Mouse (Mus musculus): ENCODE results near the gene Exosc2.

The Exosc2 gene

DNA sequence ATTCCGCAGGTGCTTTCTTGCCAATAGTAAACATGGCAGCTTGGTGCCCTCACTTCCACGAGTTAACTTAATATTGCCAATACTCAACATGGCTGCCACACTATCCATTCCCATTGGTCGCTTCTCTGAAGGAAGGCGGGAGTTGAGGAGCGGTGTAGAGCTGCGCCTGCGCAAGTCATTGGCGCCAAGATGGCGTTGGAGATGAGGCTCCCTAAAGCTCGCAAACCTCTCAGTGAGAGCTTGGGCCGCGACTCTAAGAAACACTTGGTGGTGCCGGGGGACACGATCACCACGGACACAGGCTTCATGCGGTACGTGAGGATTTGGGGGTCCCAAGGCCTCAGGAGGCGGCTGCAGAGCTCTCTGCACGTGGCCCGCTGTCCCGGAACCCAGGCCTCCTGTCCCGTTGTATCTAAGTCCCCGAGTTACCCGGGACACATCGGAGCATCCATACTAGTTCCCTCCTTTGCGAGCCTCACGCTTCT, at the start of gene Exosc2:
Gene Exosc2, plus strand, starts transcription at position 165 of the 485 bp plus-strand sequence.
- peak; percentile 91 for DNase-seq (ENCODE audit: low spot score)

DNA sequence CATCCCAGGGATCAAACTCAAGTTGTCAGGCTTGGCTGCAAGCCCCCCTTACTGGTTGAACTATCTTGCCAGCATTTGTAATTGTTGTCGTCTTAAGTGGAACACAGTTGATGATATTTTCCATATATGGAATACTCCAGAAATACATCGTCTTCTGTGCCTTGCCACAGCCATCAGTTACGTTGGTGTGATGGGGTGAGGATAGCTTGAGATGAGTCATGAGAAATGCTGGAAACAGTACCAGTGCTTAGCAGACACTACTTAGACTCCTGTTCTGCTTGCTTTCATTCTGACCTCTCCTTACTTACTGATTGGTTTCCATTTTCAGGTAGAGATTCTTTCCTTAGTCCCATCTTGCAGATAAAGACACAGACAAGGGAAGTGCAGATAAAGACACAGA, 37.0 kb upstream of the Exosc2 start:
- no peak for DNase-seq (ENCODE audit: low spot score)

DNA sequence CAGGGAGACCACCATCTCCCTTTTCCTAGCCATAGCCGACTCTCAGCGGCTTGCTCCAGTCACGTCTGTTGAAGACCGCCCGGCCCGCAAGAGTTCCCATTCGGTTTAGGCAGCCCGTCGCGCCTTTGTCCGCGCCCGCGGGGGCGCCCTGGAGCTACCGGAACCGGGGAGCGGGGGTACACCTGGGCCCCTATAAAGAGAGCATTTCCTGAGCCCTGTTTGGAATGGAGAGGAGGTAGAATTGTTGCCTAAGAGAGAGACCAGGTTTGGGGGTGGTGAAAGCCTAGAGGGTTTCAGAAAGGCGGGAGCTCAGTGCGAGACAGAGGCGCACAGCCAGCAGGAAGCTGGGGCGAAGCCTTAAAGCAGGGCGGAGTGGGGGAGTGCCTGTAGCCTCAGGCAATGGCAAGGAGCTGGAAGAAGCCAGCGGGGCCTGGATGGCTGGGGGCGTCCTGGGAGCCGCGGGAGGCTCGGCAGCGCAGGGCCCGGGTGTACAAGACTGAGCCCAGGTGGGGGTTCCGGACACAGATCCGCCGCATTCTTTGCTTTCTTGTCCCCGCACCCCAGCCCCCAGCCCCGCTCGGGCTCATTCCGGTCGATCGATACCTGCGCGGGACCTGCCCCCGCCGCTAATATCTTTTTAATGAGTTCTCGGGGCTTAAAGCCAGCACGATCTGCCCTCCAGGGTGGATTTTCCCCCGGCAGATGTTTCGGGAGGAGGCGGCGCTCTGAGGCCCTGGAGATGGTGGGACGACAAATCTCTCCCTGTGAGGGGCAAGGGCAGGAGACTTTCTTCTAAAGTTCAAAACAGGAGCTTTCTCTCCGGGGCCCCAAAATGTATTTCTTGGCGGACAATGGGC, 35.0 kb upstream of the Exosc2 start:
- DNase-seq (ENCODE audit: low spot score), result no peak

DNA sequence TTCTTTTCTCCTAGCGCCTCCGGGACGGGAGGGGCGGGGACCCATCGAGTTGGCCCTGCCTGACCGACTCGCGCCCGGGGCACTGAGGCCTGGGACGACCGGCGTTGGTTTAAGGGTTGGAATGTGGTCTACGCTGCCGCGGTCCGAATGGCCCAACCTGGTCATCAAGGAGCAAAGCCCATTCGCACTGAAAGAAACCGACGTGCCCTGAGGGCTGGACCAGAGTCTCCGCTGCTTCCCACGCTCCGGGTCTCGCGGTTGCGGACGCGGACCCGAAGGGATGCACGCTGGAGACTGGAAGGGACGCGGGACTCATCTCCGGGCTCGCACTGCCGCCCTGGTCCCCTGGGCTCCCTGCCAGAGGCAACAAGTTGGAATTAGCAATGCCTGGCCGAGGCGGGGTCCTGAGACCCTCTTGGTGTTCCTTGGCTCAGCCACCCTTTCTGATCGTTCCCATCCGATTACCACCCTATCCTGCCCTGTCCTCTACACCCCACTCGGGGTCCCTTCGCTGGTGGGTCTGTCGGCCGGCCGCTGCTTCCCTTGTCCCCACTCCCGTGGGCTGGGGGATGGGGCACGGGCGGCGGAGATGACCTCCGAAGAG, 34.3 kb upstream of the Exosc2 start:
- DNase-seq (ENCODE audit: low spot score), result no peak

DNA sequence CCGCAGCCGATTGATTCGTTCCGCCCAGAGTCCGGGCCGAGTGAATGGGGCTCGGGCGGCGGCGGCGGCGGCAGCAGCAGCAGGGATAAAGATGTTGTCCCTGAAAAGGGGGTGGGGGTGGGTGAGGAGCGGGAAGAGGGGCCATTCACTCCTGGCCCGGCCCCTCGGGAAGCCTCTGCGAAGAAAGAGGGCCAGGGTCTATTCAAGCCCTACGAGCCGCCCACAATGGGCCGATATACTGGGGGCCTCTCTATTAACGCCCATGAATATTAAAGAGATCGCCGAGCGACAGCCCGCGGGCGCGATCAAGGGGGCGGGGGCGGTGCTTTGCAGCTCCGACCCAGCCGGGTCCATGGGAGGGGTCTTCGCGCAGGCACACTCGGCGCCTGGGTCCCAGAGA, 33.8 kb upstream of the Exosc2 start:
- no peak for DNase-seq (ENCODE audit: low spot score)

DNA sequence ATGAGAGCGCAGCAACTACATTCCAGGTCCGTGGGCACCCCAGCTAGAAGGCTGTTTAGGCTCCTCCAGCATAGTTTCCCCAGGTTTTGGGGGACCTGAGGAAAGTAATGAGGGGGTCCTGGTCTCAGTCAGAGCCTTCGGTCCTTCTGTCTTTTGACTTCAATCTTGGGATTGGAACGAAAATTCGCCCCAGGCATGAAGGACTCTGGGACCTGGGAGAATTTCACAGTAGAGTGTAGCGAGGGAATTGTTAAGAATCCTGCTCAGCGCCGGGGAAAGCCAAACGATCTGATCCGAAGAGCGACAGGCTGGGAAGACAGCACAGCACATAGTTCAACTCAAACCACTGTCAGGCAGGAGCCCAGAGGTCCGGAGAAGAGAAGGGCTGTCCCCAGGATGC, 33.2 kb upstream of the Exosc2 start:
- DNase-seq (ENCODE audit: low spot score), result no peak

DNA sequence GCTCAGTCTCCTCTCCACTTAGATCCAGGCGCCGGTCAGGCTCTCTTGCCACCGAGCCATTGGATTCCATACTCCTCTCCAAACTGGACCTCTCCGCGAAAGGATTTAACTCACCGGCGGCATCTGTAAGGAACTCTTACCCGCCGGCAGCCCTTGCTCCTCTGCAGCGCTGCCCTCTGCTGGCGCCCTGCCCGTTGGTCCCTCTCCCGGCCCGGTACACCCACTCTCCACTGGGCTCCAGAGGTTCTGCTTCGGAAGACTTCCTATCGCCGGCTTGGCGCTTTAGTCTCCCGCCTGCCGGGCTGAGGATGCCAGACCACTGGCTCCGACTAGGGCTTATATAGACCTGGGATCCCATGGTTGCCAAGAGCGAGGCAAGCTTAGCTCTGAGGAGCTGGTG, 32.7 kb upstream of the Exosc2 start:
- peak; percentile 56 for DNase-seq (ENCODE audit: low spot score)

DNA sequence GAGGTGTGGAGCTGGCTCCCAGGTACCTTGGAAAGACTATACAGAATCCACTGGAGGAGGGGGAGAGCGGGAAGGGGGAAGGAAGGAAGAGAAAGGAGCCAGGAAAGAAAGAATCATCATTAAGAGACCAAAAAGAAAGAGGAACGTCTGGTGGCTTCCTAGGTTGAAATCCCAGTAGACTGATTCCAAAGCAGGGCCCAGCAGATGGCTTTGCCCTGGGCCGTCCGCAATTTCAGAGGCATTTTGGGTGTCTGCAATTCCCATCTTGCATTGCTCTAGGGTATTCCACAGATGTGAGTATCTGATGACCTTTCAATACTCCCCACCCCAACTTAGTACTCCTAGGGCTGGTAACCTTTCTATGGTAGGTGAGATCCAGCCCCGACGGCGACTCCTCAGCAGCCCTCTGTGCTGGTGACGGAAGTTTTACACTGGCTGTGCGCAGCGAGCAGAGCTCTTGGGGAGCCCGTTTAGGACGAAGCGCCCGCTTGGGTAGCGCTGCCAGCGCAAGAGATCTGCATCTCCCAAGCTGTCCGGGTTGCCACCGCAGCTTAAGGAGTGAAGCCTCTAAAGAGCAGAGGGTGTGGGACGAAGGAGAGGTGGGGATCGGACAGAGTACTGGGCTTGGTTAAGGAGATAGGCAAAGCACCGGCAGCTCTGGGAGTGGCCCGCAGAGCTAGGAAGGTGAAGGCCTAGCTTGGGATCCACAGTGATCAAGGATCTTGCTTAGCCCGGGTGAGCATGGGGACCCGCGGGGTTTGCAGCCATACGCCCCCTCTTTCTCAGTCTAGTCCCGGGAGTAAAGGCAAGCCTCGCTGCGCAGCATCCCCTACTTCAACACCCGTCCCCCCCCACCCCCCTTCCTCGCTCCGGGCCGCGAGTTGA, 31.7 kb upstream of the Exosc2 start:
- no peak for DNase-seq (ENCODE audit: low spot score)

DNA sequence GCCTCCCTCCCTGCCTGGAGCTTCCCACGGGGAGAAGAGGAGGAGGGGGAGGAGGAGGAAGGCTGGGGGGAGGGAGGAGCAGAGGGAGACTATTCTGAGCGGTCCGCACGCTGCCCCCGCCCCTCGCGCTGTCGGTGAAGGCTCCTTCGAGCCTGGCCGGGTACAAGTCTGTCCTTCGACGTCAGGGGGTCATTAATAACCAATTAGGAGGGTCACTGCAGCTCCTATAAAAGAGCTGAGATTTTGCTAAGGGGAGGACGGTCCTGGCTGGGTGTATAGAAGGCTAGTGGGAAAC, 31.1 kb upstream of the Exosc2 start:
- DNase-seq (ENCODE audit: low spot score), result no peak

DNA sequence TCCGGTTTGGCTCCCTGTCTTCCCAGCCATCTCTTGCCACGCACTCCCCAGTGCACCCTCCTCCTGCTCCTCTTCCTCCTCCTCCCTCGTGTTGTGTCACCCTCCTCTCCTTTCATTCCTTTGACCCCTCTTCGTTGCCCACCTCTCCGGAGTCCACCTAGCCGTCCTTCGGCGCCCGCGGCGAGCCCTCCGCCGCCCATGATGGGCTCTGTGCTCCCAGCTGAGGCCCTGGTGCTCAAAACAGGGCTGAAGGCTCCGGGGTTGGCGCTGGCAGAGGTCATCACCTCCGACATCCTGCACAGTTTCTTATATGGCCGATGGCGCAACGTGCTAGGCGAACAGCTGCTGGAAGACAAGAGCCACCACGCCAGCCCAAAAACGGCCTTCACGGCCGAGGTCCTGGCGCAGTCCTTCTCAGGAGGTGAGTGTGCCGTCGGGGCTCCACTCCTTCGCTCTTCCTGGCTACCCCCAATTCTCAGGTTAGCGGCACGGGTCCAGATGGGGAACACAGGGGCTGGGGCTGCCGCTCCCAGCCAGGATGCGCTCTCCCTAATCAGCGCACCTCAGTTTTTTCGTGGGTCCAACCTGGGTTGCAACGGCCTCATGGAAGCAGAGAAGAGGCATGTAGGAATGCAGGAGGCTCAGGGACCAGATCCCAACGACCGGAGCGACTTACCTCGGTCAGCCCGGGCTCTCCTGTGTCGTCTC, 30.5 kb upstream of the Exosc2 start, which contains the start of gene Prdm12:
Gene Prdm12, plus strand, starts transcription at position 137 of the 708 bp plus-strand sequence.
- no peak for DNase-seq (ENCODE audit: low spot score)

DNA sequence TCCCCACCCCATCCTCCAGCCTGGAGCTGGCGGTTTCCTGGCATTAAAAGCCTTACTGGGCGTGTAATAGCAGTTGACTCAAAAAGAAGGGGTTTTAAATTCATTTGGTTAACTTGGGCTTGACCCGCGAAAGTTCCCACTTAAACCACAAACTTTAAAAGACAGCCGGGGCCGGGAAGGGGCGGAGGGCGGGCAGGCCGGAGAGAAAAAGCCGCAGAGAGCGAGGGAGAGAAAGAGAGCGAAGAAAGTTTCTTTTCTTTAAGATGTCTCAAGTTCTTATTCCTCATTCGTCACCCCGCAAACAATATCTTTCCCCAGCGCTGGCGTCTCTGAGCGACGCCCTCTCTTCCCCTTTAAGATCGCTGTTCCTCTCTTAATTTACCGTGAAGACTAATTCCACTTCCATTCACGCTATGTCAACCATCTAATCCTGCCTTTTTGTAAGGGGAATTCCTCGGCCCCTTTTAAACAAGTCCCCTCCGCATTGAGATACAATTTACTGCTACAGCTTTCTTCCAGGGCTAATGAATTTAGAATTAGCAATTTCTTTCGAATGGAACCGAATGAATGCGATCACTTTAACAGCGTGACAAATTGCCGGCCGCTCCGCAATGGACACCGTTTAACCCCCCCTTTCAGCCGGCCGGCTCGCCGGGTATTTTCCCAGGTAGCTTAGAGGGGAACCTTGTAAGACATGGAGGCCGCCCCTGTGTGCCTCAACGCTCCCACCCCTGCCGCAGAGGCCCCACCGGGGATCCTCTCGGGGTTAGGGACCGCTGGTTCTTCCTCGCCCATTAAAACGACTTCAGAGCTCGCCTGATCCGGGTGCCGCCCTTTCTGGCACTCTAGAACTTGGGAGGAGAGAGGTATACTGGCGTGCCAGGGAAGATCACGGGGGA, 29.7 kb upstream of the Exosc2 start:
- no peak for DNase-seq (ENCODE audit: low spot score)

DNA sequence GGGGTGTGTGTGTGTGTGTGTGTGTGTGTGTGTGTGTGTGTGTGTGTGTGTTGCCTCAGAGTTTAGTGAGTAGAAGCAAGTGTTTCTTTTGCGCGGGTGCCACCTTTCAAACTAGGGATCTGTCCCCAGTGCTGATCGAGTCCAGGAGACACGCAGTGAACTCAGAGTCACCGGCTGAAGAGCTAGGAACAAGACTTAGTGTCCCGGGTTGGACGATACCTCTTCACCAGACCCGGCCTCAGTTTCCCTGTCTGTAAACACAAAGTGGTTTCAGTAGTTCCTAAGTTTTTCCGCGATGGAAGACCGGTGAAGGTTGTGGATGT, 29.0 kb upstream of the Exosc2 start:
- no peak for DNase-seq (ENCODE audit: low spot score)

DNA sequence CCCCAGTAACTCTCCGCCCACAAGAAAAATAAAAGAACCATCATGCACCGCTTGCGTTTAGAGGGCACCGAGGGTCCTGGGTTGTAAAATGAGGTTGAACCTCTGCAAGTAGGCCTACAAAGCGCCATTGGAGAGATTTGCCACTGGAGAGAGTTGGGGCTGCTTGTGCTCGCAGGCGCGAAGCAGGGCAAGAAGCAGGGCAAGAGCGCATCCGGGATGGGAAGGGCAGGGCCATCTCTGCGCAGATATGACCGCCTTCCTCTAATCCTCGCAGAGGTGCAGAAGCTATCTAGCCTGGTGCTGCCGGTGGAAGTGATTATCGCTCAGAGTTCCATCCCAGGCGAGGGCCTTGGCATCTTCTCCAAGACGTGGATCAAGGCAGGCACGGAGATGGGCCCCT, 28.6 kb upstream of the Exosc2 start:
- DNase-seq (ENCODE audit: low spot score), result no peak

DNA sequence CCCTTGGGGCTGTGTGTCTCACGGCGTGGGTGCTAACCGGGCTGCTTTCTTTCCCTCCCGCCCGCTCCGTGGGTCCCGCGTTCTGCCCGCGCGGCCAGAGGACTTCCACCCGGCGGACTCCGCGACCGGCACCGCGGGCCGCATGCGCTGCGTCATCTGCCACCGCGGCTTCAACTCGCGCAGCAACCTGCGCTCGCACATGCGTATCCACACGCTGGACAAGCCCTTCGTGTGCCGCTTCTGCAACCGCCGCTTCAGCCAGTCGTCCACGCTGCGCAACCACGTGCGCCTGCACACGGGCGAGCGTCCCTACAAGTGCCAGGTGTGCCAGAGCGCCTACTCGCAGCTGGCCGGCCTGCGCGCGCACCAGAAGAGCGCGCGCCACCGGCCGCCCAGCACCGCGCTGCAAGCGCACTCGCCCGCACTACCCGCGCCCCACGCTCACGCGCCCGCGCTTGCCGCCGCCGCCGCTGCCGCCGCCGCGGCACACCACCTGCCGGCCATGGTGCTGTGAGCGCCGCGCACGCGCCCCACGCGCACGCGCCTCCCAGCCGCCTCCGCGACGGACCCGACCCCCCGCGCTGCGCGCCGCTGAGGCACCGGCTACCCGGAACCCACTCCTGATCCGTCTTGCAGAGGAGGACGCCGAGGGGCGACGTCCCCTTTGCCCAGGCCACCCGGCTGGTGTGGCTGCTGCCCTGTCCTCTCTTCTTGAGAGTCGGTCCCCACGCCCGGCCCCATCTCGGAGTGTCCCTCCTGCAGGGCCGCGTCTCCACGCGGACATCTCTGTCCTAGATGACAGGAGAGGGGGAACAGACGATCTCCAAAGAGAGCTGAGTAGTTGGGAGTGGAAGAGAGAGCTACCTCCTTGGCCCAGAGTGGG, 16.3 kb upstream of the Exosc2 start:
- DNase-seq (ENCODE audit: low spot score), result no peak

DNA sequence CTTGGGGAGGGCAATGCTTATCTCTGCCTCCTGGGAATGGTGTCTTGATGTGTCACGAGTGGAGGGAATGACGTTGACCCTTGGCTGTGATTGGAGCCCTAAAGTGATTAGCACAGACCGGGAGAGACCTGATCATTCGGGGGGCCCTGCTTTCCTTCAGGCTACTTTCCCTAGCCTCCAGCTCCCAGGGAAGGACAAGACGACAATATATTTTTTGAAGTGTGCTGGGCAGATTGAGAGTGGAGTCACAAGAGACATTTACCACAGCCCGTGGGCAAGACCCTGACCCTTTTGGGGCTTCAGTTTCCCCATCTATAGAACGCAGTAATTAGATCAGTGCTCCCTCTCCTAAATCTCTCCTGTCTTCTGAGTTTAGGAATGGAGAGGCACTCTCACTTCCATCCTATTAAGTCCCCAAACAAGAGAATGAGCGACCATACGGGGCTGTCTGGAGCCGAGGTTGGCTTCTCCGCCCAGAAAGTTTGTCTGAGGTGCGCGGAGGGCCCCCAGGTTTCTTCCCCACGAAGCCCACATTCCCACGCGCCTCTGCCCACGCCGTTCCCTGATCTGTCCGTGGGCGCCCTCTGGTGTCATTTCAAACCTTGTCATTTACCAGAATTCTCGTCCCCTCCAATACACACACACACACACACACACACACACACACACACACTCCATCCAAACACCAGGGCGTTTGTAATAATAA, 15.5 kb upstream of the Exosc2 start:
- DNase-seq (ENCODE audit: low spot score), result peak; percentile 47

DNA sequence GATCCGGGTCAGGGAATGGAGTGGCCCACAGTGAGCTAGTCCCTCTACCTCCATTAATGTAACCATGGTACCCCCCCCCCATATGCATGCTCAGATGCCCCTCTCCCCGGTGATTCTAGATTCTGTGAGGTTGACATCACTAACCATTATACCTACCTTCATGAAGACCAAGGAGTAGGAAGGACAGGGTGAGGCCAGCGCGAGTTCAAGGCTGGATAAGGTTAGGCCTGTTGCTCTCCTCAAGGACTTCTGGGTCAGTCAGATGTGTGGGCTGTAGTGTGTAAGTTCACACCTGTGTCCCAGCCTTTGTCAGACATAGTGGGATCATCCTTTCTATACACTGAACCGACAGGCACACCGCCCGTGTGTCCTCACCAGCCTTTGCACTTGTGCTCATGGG, 14.1 kb upstream of the Exosc2 start:
- no peak for DNase-seq (ENCODE audit: low spot score)

DNA sequence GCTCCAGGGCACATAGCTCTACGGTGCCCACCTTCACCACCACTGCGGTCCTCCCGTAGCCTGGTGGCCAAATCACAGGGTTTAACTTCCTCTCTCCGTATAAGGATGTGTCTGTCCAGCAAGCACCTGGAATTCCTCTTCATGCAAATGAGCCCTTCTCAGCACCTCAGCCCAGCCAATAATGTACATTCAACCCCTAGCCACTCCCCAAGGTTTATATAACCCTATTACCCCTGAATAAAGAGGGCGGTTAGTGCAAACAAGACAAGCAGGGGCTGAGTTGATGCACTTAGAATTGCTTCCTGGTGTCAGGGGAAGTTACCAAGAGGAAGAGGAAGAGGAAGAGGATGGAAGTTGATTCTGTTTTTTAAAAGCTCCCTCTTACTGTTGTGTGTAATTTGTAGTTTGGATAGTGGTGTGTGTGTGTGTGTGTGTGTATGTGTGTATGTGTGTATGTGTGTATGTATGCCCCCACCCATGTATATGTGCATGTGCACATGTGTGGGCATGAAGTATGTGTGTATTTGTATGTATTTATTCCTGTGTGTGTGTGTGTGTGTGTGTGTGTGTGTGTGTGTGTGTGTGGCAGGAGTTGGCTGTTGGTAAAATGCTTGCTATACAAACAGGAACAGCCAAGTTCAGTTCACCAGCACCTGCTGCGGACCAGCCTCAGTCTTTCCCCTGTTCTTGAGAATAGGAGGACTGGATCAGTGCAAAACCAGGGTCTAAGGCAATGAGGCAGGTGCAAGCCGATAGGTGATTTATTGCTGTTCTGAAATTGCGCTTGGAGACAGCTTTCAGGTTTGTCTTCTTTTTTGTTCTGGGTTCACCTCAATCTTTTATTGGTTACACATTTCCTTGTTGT, 7.3 kb upstream of the Exosc2 start:
- DNase-seq (ENCODE audit: low spot score), result no peak

DNA sequence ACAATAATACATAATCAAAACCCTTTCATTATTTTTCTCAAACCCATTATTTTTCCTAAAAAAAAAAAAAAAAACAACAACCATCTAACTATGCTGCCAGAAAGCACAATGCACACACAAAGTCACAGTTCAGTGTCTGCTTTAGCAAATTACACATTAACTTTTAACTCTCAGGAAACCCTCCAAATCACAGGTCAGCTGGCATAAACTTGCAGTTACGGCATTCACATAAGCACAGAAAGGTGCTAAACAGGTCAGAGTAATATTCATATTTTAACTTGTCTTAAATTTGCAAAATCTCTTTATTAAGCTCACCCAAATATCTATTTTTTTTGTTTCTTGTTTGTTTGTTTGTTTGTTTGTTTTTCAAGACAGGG, 6.7 kb upstream of the Exosc2 start:
- no peak for DNase-seq (ENCODE audit: low spot score)

DNA sequence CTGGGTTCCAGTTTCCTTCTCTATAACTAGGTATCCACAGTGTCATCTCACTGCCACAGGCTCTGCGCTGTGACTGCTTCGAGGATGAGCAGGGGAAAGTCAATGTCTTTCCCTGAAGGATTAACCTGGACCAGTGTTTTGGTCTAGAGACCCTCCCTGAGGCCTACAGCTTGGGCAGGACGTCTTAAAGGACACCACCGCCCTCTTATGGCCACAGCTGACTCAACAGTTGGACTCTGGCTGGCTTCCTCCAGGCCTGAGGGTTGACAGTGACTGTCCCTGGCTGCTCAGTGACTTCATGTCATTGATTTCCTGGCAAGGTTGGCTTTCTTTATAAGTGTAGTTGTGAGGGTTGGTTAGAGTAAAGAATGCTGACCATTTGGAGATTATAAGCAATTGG, 3.2 kb upstream of the Exosc2 start:
- DNase-seq (ENCODE audit: low spot score), result no peak

Measured in urinary bladder, postnatal 14 days (tissue).